Mouse (Mus musculus): Measurements from ENCODE around the gene Ifnar1. TPM values are rescaled to one million over a fixed set of nuclear protein-coding genes. Genes with fewer than 3 reads are reported as not detected.
A peak's percentile ranks its signal among the peaks of the same experiment; 100 is the strongest.

Ifnar1 gene
- polyA plus RNA-seq, 1 experiment from 2014 or later, result 47.3 TPM

DNA sequence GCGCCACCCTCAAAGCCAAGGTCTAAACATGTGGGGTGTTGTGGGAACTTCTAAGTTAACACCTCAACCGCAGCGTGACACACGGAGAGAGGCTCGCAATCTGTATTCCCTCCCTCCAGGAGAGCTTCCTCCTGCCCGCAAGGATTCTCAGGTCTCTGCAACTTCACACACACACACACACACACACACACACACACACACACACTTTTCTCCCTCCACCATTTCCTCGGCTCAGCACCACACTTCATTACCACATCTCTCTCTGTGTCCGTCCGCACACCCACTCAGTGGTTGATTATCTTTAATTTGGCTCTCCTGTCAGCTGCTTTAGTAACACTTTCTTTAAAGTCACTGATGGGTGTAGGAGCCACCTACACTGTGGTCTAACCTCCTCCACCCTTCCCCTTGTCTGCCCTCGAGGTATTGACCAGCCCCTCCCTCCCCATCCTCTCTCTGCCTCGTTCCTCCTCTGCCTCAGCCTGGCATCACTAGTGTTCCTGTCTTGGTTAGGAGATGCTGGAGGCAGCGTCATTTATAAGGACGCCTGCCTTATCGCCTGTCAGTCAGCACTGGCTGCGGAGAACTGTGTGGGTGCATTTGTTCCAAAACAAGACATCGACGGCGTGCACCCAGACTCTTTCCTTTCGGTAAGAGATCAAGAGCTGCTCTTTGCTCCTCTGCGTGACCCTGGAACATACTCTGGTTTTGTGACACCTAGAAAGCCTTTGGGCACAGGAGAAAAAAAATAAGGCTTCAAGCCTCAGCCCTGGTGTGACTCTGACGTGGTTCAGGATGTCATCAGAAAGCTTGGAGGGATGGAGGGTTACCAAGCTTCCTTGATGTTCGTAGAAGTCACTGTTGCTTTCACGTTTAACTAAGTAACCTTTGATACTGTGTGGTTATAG lies 48.3 kb downstream of the Ifnar1 start:
- no peaks in the 10 kb centered on the region for H3K36me3 ChIP-seq (ENCODE audit: control insufficient read depth, insufficient read depth, low read length)
- no peaks in the 10 kb centered on the region for H3K9me3 ChIP-seq (ENCODE audit: control insufficient read depth, low read length)
- DNase-seq (ENCODE audit: low spot score) (no peak), ATAC-seq (ENCODE audit: low read depth) (no peak)
- H3K4me1 ChIP-seq (ENCODE audit: control insufficient read depth, insufficient read depth, low read length), result peaks cover 9% of the 10 kb centered on the region; the same call in 1 of the 2 replicates
- WGBS, result 68% methylated on average over 23 of the region's 23 CpGs
- no peaks in the 10 kb centered on the region for H3K27me3 ChIP-seq (replicated peaks; ENCODE audit: control insufficient read depth, insufficient read depth, low read length)
- H3K4me2 ChIP-seq (ENCODE audit: low read depth, low read length), result no peak overlapping the region
- no peak overlapping the region for H3K9ac ChIP-seq (ENCODE audit: low read depth, low read length)
- no peak overlapping the region for H3K4me3 ChIP-seq (ENCODE audit: low read depth, low read length)
- no peak overlapping the region for H3K27ac ChIP-seq (replicated peaks; ENCODE audit: low read depth, low read length)

DNA sequence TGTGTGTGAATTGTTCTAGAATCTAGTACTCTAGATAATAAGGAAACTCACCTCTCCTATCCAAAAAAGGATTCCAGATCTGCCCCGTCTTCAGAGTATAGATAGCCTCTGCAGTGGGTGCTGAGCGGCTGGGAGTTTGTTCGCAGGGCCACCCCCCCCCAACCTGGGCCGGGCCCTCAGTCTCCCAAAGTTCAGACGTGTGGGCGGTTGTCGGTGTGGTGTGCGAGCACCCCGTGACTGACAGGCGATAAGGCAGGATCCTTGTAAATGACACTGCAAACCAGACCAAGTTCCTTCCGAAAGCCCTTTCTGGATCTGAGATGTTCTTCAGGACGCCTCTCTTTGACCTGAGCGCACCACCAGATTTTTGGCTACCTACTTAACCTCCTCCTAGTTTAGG lies 49.4 kb downstream of the Ifnar1 start:
- H3K36me3 ChIP-seq (ENCODE audit: control insufficient read depth, insufficient read depth, low read length), result no peaks in the 10 kb centered on the region
- no peak overlapping the region for H3K9ac ChIP-seq (ENCODE audit: low read depth, low read length)
- H3K4me1 ChIP-seq (ENCODE audit: control insufficient read depth, insufficient read depth, low read length), result peaks cover 11% of the 10 kb centered on the region; the same call in 1 of the 2 replicates
- peak; percentile 70; the same call in 1 of the 2 replicates for ATAC-seq (ENCODE audit: low read depth)
- DNase-seq (ENCODE audit: low spot score), result peak; percentile 90
- no peaks in the 10 kb centered on the region for H3K27me3 ChIP-seq (replicated peaks; ENCODE audit: control insufficient read depth, insufficient read depth, low read length)
- no peak overlapping the region for H3K27ac ChIP-seq (replicated peaks; ENCODE audit: low read depth, low read length)
- no peak overlapping the region for H3K4me3 ChIP-seq (ENCODE audit: low read depth, low read length)
- WGBS, result 45% methylated on average over 13 of the region's 13 CpGs
- no peak overlapping the region for H3K4me2 ChIP-seq (ENCODE audit: low read depth, low read length)
- H3K9me3 ChIP-seq (ENCODE audit: control insufficient read depth, low read length), result no peaks in the 10 kb centered on the region

GRCm38 (mm10) chr16:91534888-91535287 lies 49.9 kb downstream of the Ifnar1 start:
- Histone ChIP-seq H3K27me3 (replicated peaks; ENCODE audit: control insufficient read depth, insufficient read depth, low read length) (no peaks in the 10 kb centered on the region), H3K9me3 (ENCODE audit: control insufficient read depth, low read length) (no peaks in the 10 kb centered on the region), H3K36me3 (ENCODE audit: control insufficient read depth, insufficient read depth, low read length) (no peaks in the 10 kb centered on the region), H3K27ac (replicated peaks; ENCODE audit: low read depth, low read length) (no peak overlapping the region), H3K4me3 (ENCODE audit: low read depth, low read length) (no peak overlapping the region), H3K9ac (ENCODE audit: low read depth, low read length) (no peak overlapping the region), H3K4me1 (ENCODE audit: control insufficient read depth, insufficient read depth, low read length) (peaks cover 11% of the 10 kb centered on the region; the same call in 1 of the 2 replicates), H3K4me2 (ENCODE audit: low read depth, low read length) (no peak overlapping the region)
- ATAC-seq (ENCODE audit: low read depth) (no peak), DNase-seq (ENCODE audit: low spot score) (no peak)
- WGBS, result 83% methylated on average over 6 of the region's 6 CpGs

DNA sequence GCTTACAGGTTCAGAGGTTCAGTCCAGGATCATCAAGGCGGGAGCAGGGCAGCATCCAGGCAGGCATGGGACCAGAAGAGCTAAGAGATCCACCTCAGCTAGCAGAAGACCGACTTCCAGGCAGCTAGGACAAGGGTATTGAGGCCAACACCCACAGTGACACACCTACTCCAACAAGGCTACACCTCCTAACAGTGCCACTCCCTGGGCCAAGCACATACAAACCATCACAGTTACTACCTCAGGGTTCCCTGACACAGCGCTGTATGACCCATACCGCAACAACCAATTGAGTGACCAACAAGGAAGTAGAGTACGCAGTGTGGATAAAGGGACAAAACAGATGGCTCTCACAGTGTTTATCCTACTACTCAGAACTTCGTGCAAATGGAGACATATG lies 51.3 kb downstream of the Ifnar1 start:
- no peak overlapping the region for H3K4me3 ChIP-seq (ENCODE audit: low read depth, low read length)
- no peaks in the 10 kb centered on the region for H3K9me3 ChIP-seq (ENCODE audit: control insufficient read depth, low read length)
- H3K4me1 ChIP-seq (ENCODE audit: control insufficient read depth, insufficient read depth, low read length), result peaks cover 13% of the 10 kb centered on the region
- no peak overlapping the region for H3K4me2 ChIP-seq (ENCODE audit: low read depth, low read length)
- no peak overlapping the region for H3K27ac ChIP-seq (replicated peaks; ENCODE audit: low read depth, low read length)
- ATAC-seq (ENCODE audit: low read depth) (no peak), DNase-seq (ENCODE audit: low spot score) (no peak)
- H3K9ac ChIP-seq (ENCODE audit: low read depth, low read length), result no peak overlapping the region
- 83% methylated on average over 6 of the region's 6 CpGs for WGBS
- H3K36me3 ChIP-seq (ENCODE audit: control insufficient read depth, insufficient read depth, low read length), result no peaks in the 10 kb centered on the region
- H3K27me3 ChIP-seq (replicated peaks; ENCODE audit: control insufficient read depth, insufficient read depth, low read length), result no peaks in the 10 kb centered on the region

- Histone ChIP-seq H3K27ac (replicated peaks; ENCODE audit: low read depth, low read length) (no peak overlapping the region), H3K27me3 (replicated peaks; ENCODE audit: control insufficient read depth, insufficient read depth, low read length) (no peaks in the 10 kb centered on the region), H3K9me3 (ENCODE audit: control insufficient read depth, low read length) (no peaks in the 10 kb centered on the region), H3K36me3 (ENCODE audit: control insufficient read depth, insufficient read depth, low read length) (no peaks in the 10 kb centered on the region), H3K4me1 (ENCODE audit: control insufficient read depth, insufficient read depth, low read length) (peaks cover 16% of the 10 kb centered on the region), H3K9ac (ENCODE audit: low read depth, low read length) (no peak overlapping the region), H3K4me2 (ENCODE audit: low read depth, low read length) (no peak overlapping the region), H3K4me3 (ENCODE audit: low read depth, low read length) (no peak overlapping the region)
- no peak for DNase-seq (ENCODE audit: low spot score)
- no peak for ATAC-seq (ENCODE audit: low read depth)
- 83% methylated on average over 3 of the region's 3 CpGs for WGBS
Observed at GRCm38 (mm10) chr16:91537065-91537464, 52.0 kb downstream of the Ifnar1 start.

DNA sequence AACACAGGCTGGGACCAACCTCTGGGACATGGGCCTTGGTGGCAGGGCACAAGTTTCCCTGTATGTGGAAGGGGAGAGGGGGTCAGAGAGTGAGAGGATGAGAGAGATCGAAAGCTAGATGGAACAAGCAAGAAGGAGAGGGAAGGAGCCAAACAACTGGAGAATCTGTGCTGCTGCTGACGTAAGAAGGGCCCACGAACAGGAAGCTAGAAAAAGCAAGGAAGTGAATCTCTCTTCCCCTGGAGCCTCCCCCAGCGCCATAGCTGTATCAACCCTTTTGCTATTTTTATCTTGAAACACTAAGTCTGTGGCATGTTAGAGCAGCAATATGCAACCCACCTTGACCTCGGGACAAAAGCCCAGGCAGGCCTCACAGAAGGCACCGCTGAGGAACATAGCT lies 53.0 kb downstream of the Ifnar1 start:
- Histone ChIP-seq H3K36me3 (ENCODE audit: control insufficient read depth, insufficient read depth, low read length) (no peaks in the 10 kb centered on the region), H3K27ac (replicated peaks; ENCODE audit: low read depth, low read length) (peak overlapping the region; percentile 33; the same call in 1 of the 2 replicates), H3K9ac (ENCODE audit: low read depth, low read length) (no peak overlapping the region), H3K4me3 (ENCODE audit: low read depth, low read length) (no peak overlapping the region), H3K4me1 (ENCODE audit: control insufficient read depth, insufficient read depth, low read length) (peaks cover 16% of the 10 kb centered on the region), H3K4me2 (ENCODE audit: low read depth, low read length) (no peak overlapping the region), H3K9me3 (ENCODE audit: control insufficient read depth, low read length) (no peaks in the 10 kb centered on the region), H3K27me3 (replicated peaks; ENCODE audit: control insufficient read depth, insufficient read depth, low read length) (no peaks in the 10 kb centered on the region)
- ATAC-seq (ENCODE audit: low read depth) (no peak), DNase-seq (ENCODE audit: low spot score) (no peak)
- 64% methylated on average over 6 of the region's 6 CpGs for WGBS

DNA sequence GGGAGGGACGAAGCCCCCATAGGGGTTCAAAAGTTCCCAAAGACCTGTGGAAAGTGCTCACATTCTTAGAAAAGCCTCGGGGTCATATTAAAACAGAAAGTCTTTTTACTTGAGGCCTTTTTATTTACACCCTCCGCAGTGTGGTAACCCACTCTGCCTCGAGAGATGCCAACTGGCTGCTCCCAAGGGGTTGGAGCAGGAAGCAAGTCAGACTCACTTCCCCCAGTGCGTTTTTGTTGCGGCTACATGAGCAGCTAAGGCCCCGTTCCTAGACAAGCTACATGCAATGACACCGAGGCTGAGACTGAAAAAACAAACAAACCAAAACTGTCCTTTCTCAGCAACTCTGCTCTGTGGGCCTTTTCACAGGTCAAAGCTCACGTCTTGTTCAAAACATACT lies 53.5 kb downstream of the Ifnar1 start:
- H3K9ac ChIP-seq (ENCODE audit: low read depth, low read length), result no peak overlapping the region
- H3K4me3 ChIP-seq (ENCODE audit: low read depth, low read length), result no peak overlapping the region
- H3K36me3 ChIP-seq (ENCODE audit: control insufficient read depth, insufficient read depth, low read length), result no peaks in the 10 kb centered on the region
- H3K9me3 ChIP-seq (ENCODE audit: control insufficient read depth, low read length), result no peaks in the 10 kb centered on the region
- WGBS, result 40% methylated on average over 9 of the region's 9 CpGs
- no peak overlapping the region for H3K4me2 ChIP-seq (ENCODE audit: low read depth, low read length)
- ATAC-seq (ENCODE audit: low read depth) (no peak), DNase-seq (ENCODE audit: low spot score) (no peak)
- peak overlapping the region; percentile 33; the same call in 1 of the 2 replicates for H3K27ac ChIP-seq (replicated peaks; ENCODE audit: low read depth, low read length)
- H3K27me3 ChIP-seq (replicated peaks; ENCODE audit: control insufficient read depth, insufficient read depth, low read length), result no peaks in the 10 kb centered on the region
- H3K4me1 ChIP-seq (ENCODE audit: control insufficient read depth, insufficient read depth, low read length), result peaks cover 16% of the 10 kb centered on the region

GRCm38 (mm10) chr16:91541573-91542081 lies 56.6 kb downstream of the Ifnar1 start:
- no peak for DNase-seq (ENCODE audit: low spot score)

More at GRCm38 (mm10) chr16:91541573-91542081, 56.6 kb downstream of the Ifnar1 start:
- ATAC-seq (ENCODE audit: low read depth), result no peak
- H3K27me3 ChIP-seq (replicated peaks; ENCODE audit: control insufficient read depth, insufficient read depth, low read length), result no peaks in the 10 kb centered on the region; the same call in 1 of the 2 replicates
- H3K36me3 ChIP-seq (ENCODE audit: control insufficient read depth, insufficient read depth, low read length), result no peaks in the 10 kb centered on the region
- 0 out of 2 replicates have a peak overlapping the region, but pooled peaks have one; percentile 3 for H3K4me3 ChIP-seq (ENCODE audit: low read depth, low read length)
- peak overlapping the region; percentile 37; the same call in 1 of the 2 replicates for H3K4me2 ChIP-seq (ENCODE audit: low read depth, low read length)
- no peak overlapping the region for H3K27ac ChIP-seq (replicated peaks; ENCODE audit: low read depth, low read length)
- H3K9ac ChIP-seq (ENCODE audit: low read depth, low read length), result peak overlapping the region; percentile 19; the same call in 1 of the 2 replicates
- no peaks in the 10 kb centered on the region for H3K9me3 ChIP-seq (ENCODE audit: control insufficient read depth, low read length)
- H3K4me1 ChIP-seq (ENCODE audit: control insufficient read depth, insufficient read depth, low read length), result peaks cover 19% of the 10 kb centered on the region
- 26% methylated on average over 10 of the region's 10 CpGs for WGBS

Measured in embryonic facial prominence, embryonic 14.5 days (tissue).